Mouse (Mus musculus) embryo, embryonic 9.5 days (tissue): ENCODE results near the gene Olfr549.
A peak's percentile ranks its signal among the peaks of the same experiment; 100 is the strongest.

ENCODE experiments used
- DNase-seq: peaks from one replicate; pipeline ENCODE4 v3.0.0-alpha.2; 2017; ENCODE audit errors: extremely low spot score

Gene Olfr549

DNA sequence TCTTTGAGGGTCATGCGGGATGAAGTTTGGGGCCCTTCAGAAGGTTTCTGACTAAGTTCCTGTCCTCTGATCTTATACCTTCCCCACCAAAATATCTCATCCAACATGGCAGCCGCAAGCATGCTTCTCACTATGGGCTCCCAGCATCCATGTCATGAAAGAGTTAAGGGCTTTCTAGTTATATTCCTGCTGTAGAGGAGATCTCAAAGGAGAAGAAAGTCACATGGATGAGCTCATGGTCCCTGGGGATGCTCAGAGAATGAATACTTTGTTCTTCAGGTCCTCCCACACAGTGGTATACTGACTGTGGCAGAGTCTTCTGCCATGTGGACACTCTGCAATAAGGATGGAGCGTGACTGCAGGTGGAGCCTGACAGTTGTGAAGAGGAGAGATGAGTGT is at the start of gene Olfr549:
TSS of gene Olfr549 (plus strand) at position 301 of the 400 bp plus-strand sequence.
- no peak for DNase-seq

DNA sequence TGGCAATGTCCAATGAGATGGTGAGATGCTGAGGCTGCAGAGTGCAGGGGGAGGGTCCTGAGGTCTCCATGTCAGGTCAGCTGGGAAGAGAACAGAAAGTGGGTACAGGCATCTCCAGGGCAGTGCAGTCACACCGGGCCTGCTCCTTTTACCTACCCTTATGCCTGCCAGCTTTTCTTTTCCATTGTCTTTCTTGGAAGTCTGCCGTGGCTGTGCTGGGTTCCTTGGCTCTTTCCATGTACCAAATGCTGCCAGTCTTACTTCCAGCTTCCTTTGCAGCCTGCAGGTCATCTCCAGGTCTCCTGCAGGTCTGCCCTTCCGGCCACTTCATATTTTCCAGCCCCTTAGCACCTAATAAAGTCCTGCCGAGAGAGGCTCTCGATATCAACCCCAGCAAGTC is 47.7 kb upstream of the Olfr549 start:
- DNase-seq: no peak

DNA sequence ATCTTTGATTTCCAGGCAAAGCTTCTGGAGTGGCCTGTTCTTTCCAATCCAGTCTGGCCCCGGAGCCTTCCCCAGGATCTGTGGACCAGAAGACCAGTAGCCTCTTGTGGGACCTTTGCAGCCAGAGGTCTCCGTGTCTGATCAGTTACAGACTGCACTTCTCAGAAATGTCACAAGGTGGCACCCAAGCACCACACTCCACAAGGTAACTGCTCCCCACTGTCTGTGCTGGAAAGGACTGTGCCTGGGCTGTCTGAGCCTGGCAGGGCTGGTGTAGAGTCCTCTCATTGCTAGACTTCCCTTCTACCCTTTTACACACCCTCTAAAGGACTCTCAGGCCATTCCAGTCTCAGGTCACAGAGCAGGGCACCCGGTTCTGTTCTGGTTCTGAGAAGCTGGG is 42.8 kb upstream of the Olfr549 start:
- DNase-seq: peak; percentile 72

DNA sequence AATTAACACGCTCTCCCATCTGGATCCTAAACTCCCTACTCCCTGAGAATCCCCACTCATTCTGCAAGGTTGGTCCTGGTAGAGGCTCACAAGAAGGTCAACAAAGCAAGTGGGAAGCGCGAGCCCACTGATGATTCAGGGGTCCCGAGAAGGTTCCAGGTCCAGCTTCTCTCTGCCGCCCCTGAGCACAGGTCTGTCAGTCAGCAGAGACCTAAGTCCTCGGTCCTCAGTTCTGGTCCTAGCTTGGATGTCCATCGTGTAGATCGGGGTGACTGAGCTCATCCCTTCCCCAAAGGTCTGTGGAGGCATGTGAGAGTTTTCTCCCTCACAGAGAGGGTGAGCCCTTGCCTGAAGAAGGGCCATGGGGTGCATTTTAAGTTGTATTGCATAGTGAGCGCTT is 41.6 kb upstream of the Olfr549 start:
- DNase-seq: no peak

DNA sequence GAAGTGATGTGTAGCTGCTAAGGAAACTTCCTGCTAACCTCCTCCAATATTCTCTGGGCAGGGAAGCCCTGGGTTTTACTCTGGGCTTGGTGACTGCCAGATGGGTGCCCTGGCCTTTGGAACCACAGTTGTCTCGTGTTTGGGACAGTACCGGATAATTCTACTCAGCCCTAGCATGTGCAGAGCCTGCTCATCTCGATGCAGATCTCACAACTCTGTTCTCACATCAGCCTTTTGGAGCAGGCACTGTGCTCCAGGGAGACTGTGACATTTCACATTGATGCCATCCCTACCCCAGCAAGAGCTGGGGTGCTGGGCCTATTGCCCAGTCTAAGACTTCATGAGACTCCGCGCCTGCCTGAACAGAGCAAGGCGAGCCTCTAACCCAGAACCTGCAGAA is 41.0 kb upstream of the Olfr549 start:
- DNase-seq: no peak

DNA sequence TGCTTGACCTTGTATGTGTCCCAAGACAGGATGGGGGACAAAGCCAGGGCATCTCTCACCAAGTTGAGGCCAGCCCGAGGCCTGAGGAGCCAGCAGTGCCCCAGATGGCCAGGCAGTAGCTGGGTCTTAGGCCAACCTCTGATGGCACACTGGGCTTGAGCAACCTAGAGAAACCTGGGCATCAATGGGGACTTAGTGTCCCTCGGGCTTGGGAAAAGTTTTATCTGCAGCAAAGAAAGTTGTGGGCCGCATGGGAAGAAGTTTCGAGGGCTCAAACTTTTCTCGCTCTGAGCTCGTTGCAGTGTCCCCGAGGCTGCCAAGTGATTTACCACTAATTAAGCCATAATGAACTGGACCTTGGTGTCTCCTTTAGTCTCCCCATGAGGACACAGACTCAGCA is 39.9 kb upstream of the Olfr549 start:
- DNase-seq: no peak

DNA sequence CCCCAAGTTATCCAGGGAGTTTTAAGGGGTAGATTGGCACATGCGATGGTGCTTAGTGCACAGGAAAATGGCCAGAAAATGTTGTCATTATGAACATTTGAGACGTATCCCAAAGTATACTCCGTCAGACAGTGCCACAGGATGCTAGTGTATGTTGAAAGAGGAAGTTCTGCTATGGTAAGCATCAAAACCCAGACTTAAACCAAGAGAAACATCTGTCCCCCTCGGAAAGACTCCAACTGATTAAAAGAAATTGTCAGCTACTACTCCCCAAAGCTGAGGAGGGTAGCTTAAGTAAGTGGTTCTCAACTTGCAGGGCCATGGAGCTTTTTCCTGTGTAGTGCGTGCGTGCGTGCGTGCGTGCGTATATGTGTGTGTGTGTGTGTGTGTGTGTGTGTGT is 37.7 kb upstream of the Olfr549 start:
- DNase-seq: no peak

DNA sequence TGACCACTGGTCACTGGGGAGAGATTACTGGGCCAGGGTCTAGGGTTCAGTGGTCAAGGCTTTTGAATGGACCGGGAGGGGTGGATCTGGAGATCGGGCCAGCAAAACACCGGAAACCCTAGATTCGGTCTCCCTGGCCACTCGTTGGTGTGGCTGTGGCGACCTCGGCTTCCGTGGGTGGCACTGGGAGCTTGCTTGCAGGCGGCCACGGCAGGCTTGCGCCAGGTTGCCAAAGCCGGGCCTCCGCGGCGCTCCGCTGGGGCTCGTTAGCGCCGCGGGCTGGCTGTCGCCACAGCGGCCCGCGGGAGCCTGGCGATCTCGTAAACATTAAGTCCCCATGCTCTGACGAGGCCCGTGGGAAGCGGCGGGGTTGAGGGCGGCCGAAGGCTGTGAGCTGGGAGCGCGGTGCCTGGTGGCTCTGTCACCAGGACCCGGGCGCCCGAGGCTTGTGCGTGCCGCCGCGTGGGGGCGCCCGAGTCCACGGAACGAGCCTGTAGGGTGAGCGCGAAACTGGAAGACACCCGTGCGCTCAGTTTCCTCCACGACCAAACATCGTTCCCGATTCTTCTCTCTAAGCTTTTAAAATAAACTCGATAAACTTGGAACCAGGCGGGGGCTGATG is 36.7 kb upstream of the Olfr549 start:
- peak; percentile 88 for DNase-seq

DNA sequence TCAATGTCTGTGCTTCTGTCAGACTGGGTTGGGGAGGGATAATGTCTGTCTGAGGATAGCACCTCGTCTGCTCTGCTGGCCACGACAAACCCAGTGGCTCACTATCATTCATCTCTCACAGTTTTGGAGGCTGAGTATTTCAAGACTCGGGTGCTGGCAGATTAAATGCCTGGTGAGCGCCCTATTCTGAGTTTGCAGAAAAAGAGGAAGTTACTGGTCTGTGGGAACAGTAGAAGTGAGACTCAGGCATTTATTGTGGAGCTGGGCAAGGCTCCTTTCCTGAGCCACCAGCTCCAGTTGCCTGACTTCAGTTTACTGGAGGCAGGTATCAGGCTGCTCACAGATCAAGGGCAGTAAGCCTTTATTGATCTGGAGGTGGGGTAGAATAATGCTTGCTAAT is 35.5 kb upstream of the Olfr549 start:
- DNase-seq: no peak

DNA sequence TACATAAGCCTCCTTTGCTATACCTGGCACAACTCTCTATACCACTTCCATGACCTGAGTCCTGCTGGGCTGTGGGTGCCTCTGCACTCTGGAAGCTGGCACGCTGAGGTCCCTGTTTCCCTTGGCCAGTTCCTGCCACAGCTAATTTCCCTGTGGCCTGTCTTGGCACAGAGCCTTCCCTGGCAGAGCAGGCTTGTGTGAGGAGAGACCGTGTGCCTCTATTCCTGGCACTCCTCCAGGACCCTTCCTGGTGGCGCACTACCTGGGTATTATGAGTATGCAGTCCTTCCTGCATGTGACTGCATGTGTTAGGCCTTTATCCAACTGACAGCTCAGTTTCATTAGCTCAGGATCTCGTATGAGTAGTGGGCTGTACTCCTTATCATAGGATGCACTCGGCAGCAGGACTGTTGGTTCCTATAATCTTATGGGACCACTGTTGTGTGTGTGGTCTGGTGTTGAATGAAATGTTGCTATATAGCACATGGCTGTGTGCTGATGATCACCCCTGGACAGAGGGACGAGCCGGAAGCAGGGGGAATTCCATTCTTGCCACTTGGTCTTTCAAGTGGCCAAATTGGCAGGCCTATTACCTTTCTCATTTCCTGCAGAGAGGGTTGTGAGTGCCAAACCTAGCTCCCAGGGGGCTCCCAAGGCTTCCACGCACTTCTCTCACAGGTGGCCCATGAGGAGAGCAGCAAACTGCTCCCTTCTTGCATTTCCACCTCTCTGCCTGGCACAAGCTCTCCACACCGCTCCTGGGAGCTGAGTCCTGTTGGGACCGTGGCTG is 33.2 kb upstream of the Olfr549 start:
- no peak for DNase-seq

DNA sequence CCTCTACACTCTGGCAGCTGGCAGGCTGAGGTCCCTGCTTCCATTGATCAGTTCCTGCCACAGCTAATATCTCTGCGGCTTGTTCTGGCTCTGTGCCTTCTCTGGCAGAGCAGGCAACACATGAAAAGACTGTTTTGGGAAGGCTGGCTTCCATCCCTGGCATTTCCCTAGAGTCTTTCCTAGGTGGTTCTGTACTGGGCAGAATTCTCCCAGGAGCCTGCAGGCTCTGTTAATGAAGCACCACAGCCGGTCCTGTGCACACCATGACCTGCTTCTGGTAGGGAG is 32.7 kb upstream of the Olfr549 start:
- no peak for DNase-seq

DNA sequence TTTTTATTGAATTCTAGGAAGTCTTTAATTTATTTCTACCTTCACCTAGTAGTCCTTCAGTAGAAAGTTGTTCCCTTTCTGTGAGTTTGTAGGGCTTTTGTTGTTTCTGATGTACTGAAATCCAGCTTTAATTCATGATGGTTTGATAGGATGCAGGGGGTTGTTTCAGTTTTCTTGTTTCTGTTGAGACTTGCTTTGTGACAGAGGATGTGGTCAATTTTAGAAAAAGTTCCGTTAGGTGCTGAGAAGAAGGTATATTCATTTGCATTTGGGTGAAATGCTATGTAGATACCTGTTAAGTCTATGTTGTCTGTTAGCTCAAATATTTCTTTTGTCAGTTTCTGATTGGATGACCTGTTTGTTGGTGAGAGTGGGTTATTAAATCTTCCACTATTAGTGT is 20.6 kb upstream of the Olfr549 start:
- no peak for DNase-seq

DNA sequence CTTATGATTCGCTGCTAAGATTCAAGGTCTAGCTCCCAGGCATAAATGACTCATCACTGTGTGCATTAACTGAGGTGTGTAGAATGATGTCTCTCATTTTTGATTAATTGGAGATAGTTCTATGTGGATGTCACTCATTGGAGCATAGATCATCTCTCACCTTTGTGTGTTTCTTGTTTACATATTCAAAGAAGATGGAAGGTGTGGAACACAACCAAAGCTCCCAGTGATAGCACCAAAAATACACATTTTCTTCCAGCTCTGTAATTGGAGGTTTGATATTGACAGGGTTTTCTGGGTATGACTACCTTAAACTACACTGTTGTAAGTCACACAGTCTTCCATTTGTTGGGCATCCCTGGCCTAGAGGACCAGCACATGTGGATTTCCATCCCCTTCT is 15.2 kb upstream of the Olfr549 start, which contains the start of gene Olfr547:
TSS of gene Olfr547 (plus strand) at position 301 of the 400 bp plus-strand sequence.
- DNase-seq: no peak

DNA sequence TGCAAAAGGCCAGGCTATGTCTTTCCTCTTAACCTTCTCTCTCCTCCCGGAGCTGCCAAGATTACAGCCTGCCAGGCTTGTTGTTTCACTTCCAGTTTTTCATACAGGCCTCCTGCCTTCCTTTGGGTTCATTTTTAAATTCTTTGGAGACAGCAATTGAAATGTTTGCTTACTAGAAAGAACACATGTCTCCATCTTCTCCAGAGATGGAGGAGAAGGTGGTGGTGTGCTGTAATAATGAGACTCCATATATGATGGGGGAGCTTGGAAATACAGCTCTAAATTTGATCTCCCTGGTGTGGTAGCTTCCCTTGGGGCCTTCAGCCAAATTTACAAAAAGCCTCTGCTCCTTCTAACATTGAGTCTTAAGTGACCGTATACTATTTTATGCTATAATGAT is 9.1 kb upstream of the Olfr549 start, which contains the start of gene Olfr548-ps1:
TSS of gene Olfr548-ps1 (plus strand) at position 301 of the 400 bp plus-strand sequence.
- DNase-seq: no peak

DNA sequence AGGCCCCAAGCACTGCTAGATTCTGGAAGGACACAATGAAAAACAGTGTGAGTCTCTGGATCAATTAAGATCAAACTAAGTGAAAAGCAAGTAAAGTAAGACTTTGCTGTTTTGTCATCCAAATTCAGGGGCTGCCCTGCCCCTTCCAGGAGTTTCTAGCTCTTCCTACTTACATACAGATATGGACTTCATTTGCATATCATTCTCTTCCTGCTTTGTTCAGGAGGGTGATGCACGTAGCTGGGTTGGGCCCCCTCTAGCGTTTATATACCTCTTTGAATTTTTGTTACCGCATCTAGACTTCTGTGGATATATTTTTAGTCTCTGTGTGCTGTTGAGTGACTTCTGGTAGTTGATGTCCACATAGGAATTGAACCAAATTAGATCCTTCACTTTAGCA is 8.4 kb upstream of the Olfr549 start:
- DNase-seq: no peak

DNA sequence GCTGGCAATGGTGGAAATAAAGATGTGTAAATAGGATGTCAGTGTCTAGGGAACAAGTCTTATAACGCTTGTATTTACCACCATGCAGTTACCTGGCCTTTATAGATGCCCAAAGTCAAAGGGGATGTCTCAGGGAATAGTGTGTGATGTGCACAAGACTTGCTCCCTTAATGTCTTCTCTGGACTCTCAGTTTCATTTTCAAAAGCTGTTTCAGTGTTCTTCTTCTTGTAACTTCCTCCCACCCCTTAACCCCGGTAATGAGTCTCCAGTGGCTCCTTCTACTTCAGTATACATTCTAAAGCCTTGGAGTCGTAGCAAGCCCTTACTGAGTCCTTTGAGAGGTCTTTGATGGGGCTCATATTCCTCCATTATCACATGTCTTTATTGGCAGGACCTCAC is 3.6 kb downstream of the Olfr549 start:
- no peak for DNase-seq

DNA sequence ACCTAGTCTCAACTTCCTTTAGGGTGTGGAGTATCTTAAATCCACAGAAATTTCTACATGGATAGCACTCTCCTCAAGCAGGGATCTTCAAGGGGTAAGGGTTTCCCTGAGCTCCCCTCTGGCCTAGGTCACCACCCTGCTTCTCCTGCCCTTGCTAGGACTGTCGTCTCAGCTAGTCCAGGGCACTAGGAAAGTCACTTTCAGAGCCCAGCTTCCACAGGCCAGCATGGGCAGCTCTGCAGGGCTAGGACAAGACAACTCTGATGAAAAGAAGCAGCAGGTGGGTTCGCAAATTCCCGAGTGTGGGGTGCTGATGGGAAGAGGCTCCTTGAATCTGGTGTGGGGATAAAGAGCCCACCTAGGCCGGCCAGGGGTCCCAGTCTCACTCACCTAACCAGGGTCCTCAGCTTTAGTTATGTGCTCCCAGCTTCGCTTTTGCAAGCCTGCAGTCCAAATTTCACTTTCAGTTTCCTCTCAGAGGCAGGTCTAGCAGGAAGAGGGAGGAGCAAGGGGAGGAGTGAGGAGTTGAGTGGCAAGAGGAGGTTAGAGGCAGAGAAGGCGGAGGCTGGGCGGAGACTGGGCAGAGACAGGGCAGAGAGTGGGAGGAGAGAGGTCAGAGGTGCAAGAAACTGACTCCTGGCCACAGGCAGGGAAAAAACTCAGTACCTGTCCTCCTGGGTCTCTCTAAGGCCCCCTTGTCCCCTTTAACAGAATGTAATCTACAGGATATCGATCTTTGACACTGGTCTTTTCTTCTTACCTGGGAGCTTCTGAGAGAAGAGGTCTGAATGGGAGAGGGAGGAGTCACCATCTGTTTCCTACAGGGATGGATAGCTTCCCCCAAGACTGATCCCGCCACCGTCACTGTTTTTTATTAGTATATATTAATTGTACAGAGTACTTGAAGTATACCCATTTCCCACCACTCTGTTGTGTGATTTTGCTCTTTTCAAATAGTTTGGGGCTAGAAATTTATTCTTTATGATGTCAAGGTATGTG is 15.6 kb downstream of the Olfr549 start, which contains the start of gene Trim21:
TSS of gene Trim21 (minus strand) at position 488 of the 999 bp plus-strand sequence.
- DNase-seq: peak; percentile 80

DNA sequence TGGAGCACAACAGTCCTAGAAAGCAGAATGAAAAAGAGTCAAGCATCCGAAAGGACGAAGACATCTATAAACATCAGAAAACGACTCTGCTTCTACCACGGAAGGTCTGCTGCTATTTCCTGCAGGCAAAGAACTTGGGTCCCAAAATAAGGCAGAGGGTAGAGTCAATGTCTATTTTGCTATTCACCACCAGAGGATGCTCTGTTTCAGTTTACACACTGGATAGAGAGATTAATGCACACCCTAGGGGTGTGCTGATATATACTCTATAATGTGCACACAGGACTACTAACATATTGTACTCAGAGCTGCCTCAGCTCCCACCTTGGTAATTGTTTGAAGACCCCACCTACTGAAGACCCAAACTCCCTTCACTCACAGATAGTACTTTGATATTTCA is 16.5 kb downstream of the Olfr549 start:
- no peak for DNase-seq

DNA sequence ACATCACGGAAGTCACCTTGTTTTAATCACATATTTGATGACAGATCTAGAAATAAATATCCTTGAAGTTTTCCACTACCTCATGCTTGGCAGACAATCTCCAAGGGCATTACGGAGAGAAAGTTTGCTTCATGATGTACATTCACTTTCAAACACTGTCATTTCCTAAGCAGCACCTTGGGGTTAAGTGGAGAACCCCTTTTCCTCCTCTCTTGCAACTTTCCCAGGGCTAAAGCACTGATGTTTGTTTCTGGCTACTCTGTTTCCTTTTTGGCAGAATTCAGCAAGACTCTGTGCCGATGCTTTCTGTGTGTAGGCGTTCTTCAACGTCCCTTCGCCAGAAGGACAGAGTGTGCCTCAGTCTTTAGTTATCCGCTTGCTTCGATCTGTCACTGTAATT is 21.5 kb downstream of the Olfr549 start, which contains the start of gene Olfr550:
TSS of gene Olfr550 (plus strand) at position 301 of the 400 bp plus-strand sequence.
- DNase-seq: no peak

DNA sequence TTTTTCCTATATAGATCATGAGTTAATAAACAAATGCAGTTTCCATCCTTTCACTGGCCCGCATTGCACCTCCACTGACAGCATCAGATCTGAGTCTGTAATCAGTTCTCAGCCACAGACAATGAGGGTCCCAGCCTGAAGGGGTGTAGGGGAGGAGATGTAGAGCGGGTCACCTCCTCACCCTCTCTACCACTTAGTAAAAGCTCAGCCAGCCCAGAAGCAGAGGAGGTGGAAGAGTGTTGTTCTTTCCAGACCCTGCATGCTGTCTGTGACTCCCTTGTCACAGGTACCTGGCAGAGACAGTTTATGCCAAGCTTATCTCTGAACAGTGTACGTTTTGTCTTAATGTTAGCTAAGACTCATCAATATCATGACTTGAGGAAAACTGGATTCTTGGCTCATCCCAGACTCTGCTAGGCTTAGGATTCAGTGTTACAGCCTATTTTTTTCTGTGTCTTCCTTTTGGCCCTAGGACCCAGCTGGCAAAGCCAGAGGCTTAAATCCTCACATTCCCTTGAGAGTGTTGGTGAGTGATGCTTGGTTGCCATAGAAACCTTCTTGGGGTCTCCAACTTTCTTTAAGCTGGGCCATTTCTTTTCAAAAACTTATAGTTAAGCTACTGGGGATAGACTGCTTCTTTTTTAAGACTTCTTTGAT is 23.6 kb downstream of the Olfr549 start:
- DNase-seq: no peak

DNA sequence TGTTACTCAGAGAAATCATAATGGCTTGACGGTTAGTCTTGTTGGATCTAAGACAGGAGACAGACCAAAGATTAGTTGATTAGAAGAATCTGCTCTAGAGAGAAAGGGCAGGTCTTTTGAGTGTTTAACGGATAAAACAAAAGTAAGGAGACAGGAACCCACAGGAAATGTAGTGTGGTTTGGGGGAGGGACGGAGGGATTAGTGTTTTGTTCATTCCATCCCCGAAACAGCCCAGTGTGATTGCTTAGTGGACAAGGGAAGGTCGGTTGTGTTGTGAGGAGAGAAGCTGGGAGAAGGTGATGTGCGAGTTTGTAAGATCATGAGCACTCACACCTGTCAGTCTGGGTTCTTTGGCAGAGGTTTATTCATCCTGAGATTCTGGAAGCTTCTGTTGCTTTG is 26.3 kb downstream of the Olfr549 start:
- no peak for DNase-seq

DNA sequence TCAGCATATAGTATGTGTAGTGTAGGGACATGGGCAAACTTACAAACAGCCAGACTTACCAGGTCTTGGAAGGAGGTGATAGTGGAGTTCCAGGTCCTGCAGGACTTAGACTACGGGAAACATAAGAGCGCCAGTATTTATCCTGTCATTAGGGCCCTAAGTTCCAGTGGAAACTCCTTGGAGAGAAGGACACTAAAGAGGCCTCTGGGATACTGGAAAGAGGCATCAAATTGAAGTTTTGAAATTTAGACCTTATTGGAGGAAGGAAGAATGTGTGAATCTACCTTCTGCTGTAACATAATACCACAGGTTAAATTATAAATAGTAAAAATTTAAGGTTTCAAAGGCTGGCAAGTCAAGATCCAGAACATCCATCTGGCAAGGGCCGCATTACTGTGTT is 42.1 kb downstream of the Olfr549 start, which contains the start of gene Olfr551:
TSS of gene Olfr551 (minus strand) at position 101 of the 400 bp plus-strand sequence.
- no peak for DNase-seq
